Mouse (Mus musculus) spleen, postnatal 10 days (tissue): ENCODE results near the gene Gdf2.

Experiments used
- DNase-seq, 2 experiments: peaks; one replicate each; pipeline ENCODE4 v3.0.0; 2021 to 2022; ENCODE audit warnings: low spot score in 2 of 2

The Gdf2 gene

GRCm38 (mm10) chr14:33940739-33941138 is at the start of gene Gdf2:
Gdf2 (plus strand) TSS chr14:33941039.
- no peak for DNase-seq

GRCm38 (mm10) chr14:33891507-33891906 is 49.3 kb upstream of the Gdf2 start:
- DNase-seq, result no peak

- DNase-seq, result no peak
Observed at GRCm38 (mm10) chr14:33895777-33896176, 45.1 kb upstream of the Gdf2 start.

GRCm38 (mm10) chr14:33896628-33897300 is 44.1 kb upstream of the Gdf2 start:
- no peak for DNase-seq

- no peak for DNase-seq
Observed at GRCm38 (mm10) chr14:33902783-33903182, 38.1 kb upstream of the Gdf2 start.

- DNase-seq, result no peak
Observed at GRCm38 (mm10) chr14:33903199-33903598, 37.6 kb upstream of the Gdf2 start.

GRCm38 (mm10) chr14:33904851-33905250 is 36.0 kb upstream of the Gdf2 start:
- DNase-seq, result no peak

GRCm38 (mm10) chr14:33913727-33914126 is 27.1 kb upstream of the Gdf2 start:
- no peak for DNase-seq

- no peak for DNase-seq
Observed at GRCm38 (mm10) chr14:33914206-33914605, 26.6 kb upstream of the Gdf2 start.

GRCm38 (mm10) chr14:33920727-33921559 is 19.9 kb upstream of the Gdf2 start:
- no peak for DNase-seq

GRCm38 (mm10) chr14:33922771-33923167 is 18.1 kb upstream of the Gdf2 start:
- DNase-seq, result no peak

GRCm38 (mm10) chr14:33923168-33924070 is 17.4 kb upstream of the Gdf2 start, which contains the start of gene Gdf10:
Gdf10 (plus strand) TSS chr14:33923587.
- DNase-seq, result no peak

- DNase-seq, result no peak
Observed at GRCm38 (mm10) chr14:33931853-33932252, 9.0 kb upstream of the Gdf2 start.

GRCm38 (mm10) chr14:33932935-33933703 is 7.7 kb upstream of the Gdf2 start:
- DNase-seq, result peak in 1 of 2 experiments; percentile 60

- DNase-seq, result peak in 1 of 2 experiments; percentile 30
Observed at GRCm38 (mm10) chr14:33933778-33934317, 7.0 kb upstream of the Gdf2 start.

GRCm38 (mm10) chr14:33939117-33939516 is 1.7 kb upstream of the Gdf2 start:
- DNase-seq, result peak in 1 of 2 experiments; percentile 37

- no peak for DNase-seq
Observed at GRCm38 (mm10) chr14:33942222-33942621, 1.4 kb downstream of the Gdf2 start.

- no peak for DNase-seq
Observed at GRCm38 (mm10) chr14:33946125-33946524, 5.3 kb downstream of the Gdf2 start.

- DNase-seq, result no peak
Observed at GRCm38 (mm10) chr14:33952233-33952981, 11.6 kb downstream of the Gdf2 start.

GRCm38 (mm10) chr14:33953761-33954160 is 12.9 kb downstream of the Gdf2 start, which contains the start of gene Rbp3:
Rbp3 (plus strand) TSS chr14:33954003.
- no peak for DNase-seq
